Mouse (Mus musculus) megakaryocyte, embryonic 14.5 days (primary cell): ENCODE data around the gene Poldip3.

Source experiments
- FLI1 ChIP-seq: IDR thresholded peaks from 2 replicates; pipeline ENCODE4 v1.6.1; 2012; ENCODE audit warnings: low read length, inconsistent platforms, mixed read lengths
- GATA1 ChIP-seq: IDR thresholded peaks from 3 replicates; pipeline ENCODE4 v1.6.1; 2012; ENCODE audit warnings: mixed read lengths, low read length, inconsistent platforms, borderline replicate concordance

GRCm38 (mm10) chr15:83112898-83113297 is 36.3 kb downstream of the Poldip3 start:
- TF ChIP-seq GATA1: no peak
- no peak for TF ChIP-seq FLI1
